Mouse (Mus musculus) limb, embryonic 11.5 days (tissue): Measurements from ENCODE around the gene Dusp28. TPM values are rescaled to one million over a fixed set of nuclear protein-coding genes. Genes with fewer than 3 reads are reported as not detected.
A peak's percentile ranks its signal among the peaks of the same experiment; 100 is the strongest.
"Not testable (repeated sequence)": the region's sequence is repeated elsewhere in the genome, so short reads cannot be mapped to it uniquely, and the experiment has no call there.

Source experiments
- ATAC-seq: fragments of 200-750 bp; cut with Nextera tagmentation; 2 replicates; pipeline ENCODE4 v1.8.0; 2017; ENCODE audit warnings: low read depth; ENCODE audit not compliant: insufficient number of reproducible peaks, low FRiP score, low TSS enrichment
- DNase-seq: peaks from one replicate; pipeline ENCODE4 v3.0.0-alpha.2; 2015; ENCODE audit warnings: low spot score
- H3K27ac ChIP-seq: fragments of 300-500 bp; sonication (generic); replicated peaks from 2 replicates; pipeline ENCODE4 v1.5.1; 2014; ENCODE audit warnings: low read depth, mild to moderate bottlenecking, low read length
- H3K27me3 ChIP-seq: fragments of 300-500 bp; sonication (generic); 2 replicates; pipeline ENCODE4 v1.6.1; 2014; ENCODE audit warnings: mild to moderate bottlenecking, low read length, mixed read lengths; ENCODE audit not compliant: control insufficient read depth, insufficient read depth
- H3K36me3 ChIP-seq: fragments of 300-500 bp; sonication (generic); 2 replicates; pipeline ENCODE4 v1.6.1; 2014; ENCODE audit warnings: mild to moderate bottlenecking, low read length, moderate library complexity, mixed read lengths; ENCODE audit not compliant: control insufficient read depth, insufficient read depth
- H3K4me1 ChIP-seq: fragments of 300-500 bp; sonication (generic); 2 replicates; pipeline ENCODE4 v1.6.1; 2014; ENCODE audit warnings: low read length, mixed read lengths; ENCODE audit not compliant: control insufficient read depth, insufficient read depth
- H3K4me2 ChIP-seq: fragments of 300-500 bp; sonication (generic); 2 replicates; pipeline ENCODE4 v1.6.1; 2014; ENCODE audit warnings: low read depth, mild to moderate bottlenecking, moderate library complexity; ENCODE audit not compliant: severe bottlenecking
- H3K4me3 ChIP-seq: fragments of 300-500 bp; sonication (generic); 2 replicates; pipeline ENCODE4 v1.5.1; 2014; ENCODE audit warnings: low read depth, low read length
- H3K9ac ChIP-seq: fragments of 300-500 bp; sonication (generic); 2 replicates; pipeline ENCODE4 v1.6.1; 2014; ENCODE audit warnings: mild to moderate bottlenecking, low read length
- H3K9me3 ChIP-seq: fragments of 300-500 bp; sonication (generic); 2 replicates; pipeline ENCODE4 v1.6.1; 2016; ENCODE audit warnings: low read length; ENCODE audit not compliant: control insufficient read depth
- WGBS: fragments of 180-500 bp; shearing (Covaris S2); extraction: QIAGEN DNeasy Blood & Tissue Kit; methylation state at CpG from one replicate; pipeline ENCODE4 v1.1.7; 2014; 5-methylcytosine and 5-hydroxymethylcytosine counted together
- polyA plus RNA-seq: library from polyadenylated mRNA; unstranded; fragments of >200 nt; fragmentation: Nextera tagmentation; extraction: Ambion mirVana; gene quantifications from 2 replicates; pipeline ENCODE4 v1.2.1, GENCODE M21; 2014

Gene Dusp28
- polyA plus RNA-seq, 1 experiment from 2014 or later: 7.9 TPM

DNA sequence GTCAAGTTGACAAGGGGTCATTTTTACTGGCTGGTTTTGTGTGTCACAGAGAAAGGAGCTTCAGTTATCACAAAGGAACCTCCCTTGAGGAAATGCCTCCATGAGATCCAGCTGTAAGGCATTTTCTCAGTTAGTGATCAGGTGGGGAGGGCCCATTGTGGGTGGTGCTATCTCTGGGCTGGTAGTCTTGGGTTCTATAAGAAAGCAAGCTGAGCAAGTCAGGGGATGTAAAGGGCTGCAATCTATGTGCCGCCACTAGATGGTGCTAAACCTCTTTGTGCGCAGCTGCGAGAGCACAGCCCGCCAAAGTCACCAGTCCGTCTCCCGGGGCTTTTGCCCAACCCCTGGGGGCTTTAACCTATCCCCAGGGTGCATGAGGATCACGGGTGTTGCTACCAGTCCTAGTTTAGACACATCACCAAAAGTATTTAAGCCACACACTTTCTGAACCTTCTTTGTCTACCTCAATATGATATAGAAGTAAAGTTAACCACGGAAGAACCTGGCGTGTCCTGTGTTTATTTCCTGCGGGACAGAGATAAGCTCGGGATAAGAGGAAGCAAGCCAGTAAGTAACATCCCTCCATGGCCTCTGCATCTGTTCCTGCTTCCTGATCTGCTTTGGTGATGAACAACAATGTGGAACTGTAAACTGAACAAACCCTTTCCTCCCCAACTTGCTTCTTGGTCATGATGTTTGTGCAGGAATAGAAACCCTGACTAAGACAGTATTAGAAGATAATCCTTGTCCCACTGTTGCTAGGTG lies 50.0 kb downstream of the Dusp28 start:
- H3K4me3 ChIP-seq, H3K27me3 ChIP-seq, H3K9ac ChIP-seq, H3K9me3 ChIP-seq, ATAC-seq, H3K36me3 ChIP-seq, DNase-seq, H3K27ac ChIP-seq, H3K4me1 ChIP-seq: not testable (repeated sequence)
- 12% methylated on average over 11 of the region's 11 CpGs for WGBS
- H3K4me2 ChIP-seq: peak overlapping the region; percentile 22; the same call in 1 of the 2 replicates

Other genes starting within 250 kb of the Dusp28 start
- 51.7 and 56.6 TPM in 2 replicates for gene Gpc1, start 75.3 kb upstream of the Dusp28 start, polyA plus RNA-seq
- 0.47 and 0.92 TPM in 2 replicates for gene Ankmy1, start 4.1 kb upstream of the Dusp28 start, polyA plus RNA-seq
- gene Rnpepl1, start 3.8 kb downstream of the Dusp28 start, polyA plus RNA-seq: 19.6 and 23.8 TPM in 2 replicates
- 31.9 and 36.5 TPM in 2 replicates for gene Capn10, start 27.4 kb downstream of the Dusp28 start, polyA plus RNA-seq
- gene Gpr35, start 43.9 kb downstream of the Dusp28 start, polyA plus RNA-seq: 0.20 and 0.44 TPM in 2 replicates
- gene Aqp12, start 99.4 kb downstream of the Dusp28 start, polyA plus RNA-seq: not detected in 2 replicates
- gene Kif1a, start 195.0 kb downstream of the Dusp28 start, polyA plus RNA-seq: 7.3 and 8.0 TPM in 2 replicates
- not detected in 2 replicates for gene Agxt, start 228.3 kb downstream of the Dusp28 start, polyA plus RNA-seq